Mouse (Mus musculus): ENCODE data around the gene Mrpl37. TPM values are rescaled to one million over a fixed set of nuclear protein-coding genes. Genes with fewer than 3 reads are reported as not detected.
A peak's percentile ranks its signal among the peaks of the same experiment; 100 is the strongest.
"Not testable (repeated sequence)": the region's sequence is repeated elsewhere in the genome, so short reads cannot be mapped to it uniquely, and the experiment has no call there.

Gene Mrpl37
- 105 and 114 TPM in 2 replicates for polyA plus RNA-seq (2012; rRNA removed)
- 102 and 104 TPM in 2 replicates for polyA plus RNA-seq (2014; fragmentation: Nextera tagmentation; extraction: Ambion mirVana)

- Histone ChIP-seq H3K9me3 (ENCODE audit: control insufficient read depth, low read length) (no peaks in the 10 kb centered on the region), H3K4me3 (replicated peaks; ENCODE audit: low read length) (peak within 1 kb of the TSS; percentile 89), H3K4me2 (replicated peaks; ENCODE audit: low read depth, low read length, severe bottlenecking) (peak within 1 kb of the TSS; percentile 96), H3K9ac (ENCODE audit: low read depth, low read length, severe bottlenecking) (peak within 1 kb of the TSS; percentile 81), H3K27me3 (ENCODE audit: control insufficient read depth, insufficient read depth, low read length) (no peaks in the 10 kb centered on the region), H3K36me3 (ENCODE audit: control insufficient read depth, insufficient read depth, low read length) (peaks cover 25% of the 10 kb centered on the region), H3K4me1 (ENCODE audit: control insufficient read depth, insufficient read depth, low read length) (peaks cover 5% of the 10 kb centered on the region; the same call in 1 of the 2 replicates), H3K27ac (replicated peaks; ENCODE audit: low read depth, low read length) (no peak within 1 kb of the TSS)
- peak; percentile 98 for DNase-seq (ENCODE audit: low spot score)
- TF ChIP-seq POLR2A (IDR thresholded peaks at IDR 0.05; ENCODE audit: borderline replicate concordance, extremely low read depth, insufficient read depth, insufficient read length), result 0 out of 2 replicates have a peak, but pooled peaks have one; percentile 16
- ATAC-seq (ENCODE audit: low FRiP score, low read depth), result peak; percentile 100
- WGBS, result under 1% methylated on average over 55 of the region's 60 CpGs
Observed at GRCm38 (mm10) chr4:107066252-107067124, at the start of gene Mrpl37, which contains the start of gene Cyb5rl. Gene Mrpl37 (minus strand): TSS chr4:107066868. Gene Cyb5rl (plus strand): TSS chr4:107066988.

- TF ChIP-seq POLR2A (IDR thresholded peaks at IDR 0.05; ENCODE audit: borderline replicate concordance, extremely low read depth, insufficient read depth, insufficient read length), result no peak
- DNase-seq (ENCODE audit: low spot score), result no peak
- WGBS, result 15% methylated on average over 8 of the region's 8 CpGs
- Histone ChIP-seq H3K36me3 (ENCODE audit: control insufficient read depth, insufficient read depth, low read length) (no peaks in the 10 kb centered on the region), H3K4me1 (ENCODE audit: control insufficient read depth, insufficient read depth, low read length) (peaks cover 2% of the 10 kb centered on the region; the same call in 1 of the 2 replicates), H3K27ac (replicated peaks; ENCODE audit: low read depth, low read length) (no peak overlapping the region), H3K27me3 (ENCODE audit: control insufficient read depth, insufficient read depth, low read length) (no peaks in the 10 kb centered on the region), H3K9me3 (ENCODE audit: control insufficient read depth, low read length) (no peaks in the 10 kb centered on the region), H3K9ac (ENCODE audit: low read depth, low read length, severe bottlenecking) (no peak overlapping the region), H3K4me3 (replicated peaks; ENCODE audit: low read length) (no peak overlapping the region), H3K4me2 (replicated peaks; ENCODE audit: low read depth, low read length, severe bottlenecking) (no peak overlapping the region)
- no peak for ATAC-seq (ENCODE audit: low FRiP score, low read depth)
Observed at GRCm38 (mm10) chr4:107114278-107114677, 47.6 kb upstream of the Mrpl37 start.

GRCm38 (mm10) chr4:107109181-107109580 lies 42.5 kb upstream of the Mrpl37 start:
- not testable (repeated sequence) for ATAC-seq (ENCODE audit: low FRiP score, low read depth); DNase-seq (ENCODE audit: low spot score); H3K27ac ChIP-seq (replicated peaks; ENCODE audit: low read depth, low read length); H3K27me3 ChIP-seq (ENCODE audit: control insufficient read depth, insufficient read depth, low read length); H3K4me1 ChIP-seq (ENCODE audit: control insufficient read depth, insufficient read depth, low read length); H3K4me3 ChIP-seq (replicated peaks; ENCODE audit: low read length); H3K9ac ChIP-seq (ENCODE audit: low read depth, low read length, severe bottlenecking); H3K4me2 ChIP-seq (replicated peaks; ENCODE audit: low read depth, low read length, severe bottlenecking); H3K9me3 ChIP-seq (ENCODE audit: control insufficient read depth, low read length); H3K36me3 ChIP-seq (ENCODE audit: control insufficient read depth, insufficient read depth, low read length)
- 92% methylated on average over 6 of the region's 6 CpGs for WGBS

- TF ChIP-seq POLR2A (IDR thresholded peaks at IDR 0.05; ENCODE audit: borderline replicate concordance, extremely low read depth, insufficient read depth, insufficient read length), result no peak
- Histone ChIP-seq H3K9me3 (ENCODE audit: control insufficient read depth, low read length) (no peaks in the 10 kb centered on the region), H3K4me3 (replicated peaks; ENCODE audit: low read length) (no peak overlapping the region), H3K27ac (replicated peaks; ENCODE audit: low read depth, low read length) (no peak overlapping the region), H3K27me3 (ENCODE audit: control insufficient read depth, insufficient read depth, low read length) (no peaks in the 10 kb centered on the region), H3K4me1 (ENCODE audit: control insufficient read depth, insufficient read depth, low read length) (peaks cover 6% of the 10 kb centered on the region; the same call in 1 of the 2 replicates), H3K9ac (ENCODE audit: low read depth, low read length, severe bottlenecking) (no peak overlapping the region), H3K36me3 (ENCODE audit: control insufficient read depth, insufficient read depth, low read length) (no peaks in the 10 kb centered on the region), H3K4me2 (replicated peaks; ENCODE audit: low read depth, low read length, severe bottlenecking) (no peak overlapping the region)
- 13% methylated on average over 13 of the region's 13 CpGs for WGBS
- ATAC-seq (ENCODE audit: low FRiP score, low read depth) (no peak; the same call in 1 of the 2 replicates), DNase-seq (ENCODE audit: low spot score) (no peak)
Observed at GRCm38 (mm10) chr4:107108291-107108731, 41.6 kb upstream of the Mrpl37 start.

- 81% methylated on average over 16 of the region's 16 CpGs for WGBS
- ATAC-seq (ENCODE audit: low FRiP score, low read depth) (no peak), DNase-seq (ENCODE audit: low spot score) (no peak)
- Histone ChIP-seq H3K27me3 (ENCODE audit: control insufficient read depth, insufficient read depth, low read length) (no peaks in the 10 kb centered on the region), H3K9me3 (ENCODE audit: control insufficient read depth, low read length) (no peaks in the 10 kb centered on the region), H3K4me2 (replicated peaks; ENCODE audit: low read depth, low read length, severe bottlenecking) (no peak overlapping the region), H3K4me3 (replicated peaks; ENCODE audit: low read length) (no peak overlapping the region), H3K27ac (replicated peaks; ENCODE audit: low read depth, low read length) (no peak overlapping the region), H3K4me1 (ENCODE audit: control insufficient read depth, insufficient read depth, low read length) (peaks cover 6% of the 10 kb centered on the region; the same call in 1 of the 2 replicates), H3K9ac (ENCODE audit: low read depth, low read length, severe bottlenecking) (no peak overlapping the region), H3K36me3 (ENCODE audit: control insufficient read depth, insufficient read depth, low read length) (no peaks in the 10 kb centered on the region)
- TF ChIP-seq POLR2A (IDR thresholded peaks at IDR 0.05; ENCODE audit: borderline replicate concordance, extremely low read depth, insufficient read depth, insufficient read length), result no peak
Observed at GRCm38 (mm10) chr4:107106777-107107176, 40.1 kb upstream of the Mrpl37 start.
